Mouse (Mus musculus) urinary bladder, postnatal 4 days (tissue): ENCODE measurements at regions not wholly inside any gene's neighbourhood (a gene's known extent, or its start where the extent isn't known, plus 50 kb on each side); places are given as distances from the start of the nearest gene placed in this dataset.

Source experiments
- DNase-seq, 2 experiments: peaks; one replicate each; pipeline ENCODE4 v3.0.0; 2021 to 2022; ENCODE audit warnings: low spot score in 2 of 2

DNA sequence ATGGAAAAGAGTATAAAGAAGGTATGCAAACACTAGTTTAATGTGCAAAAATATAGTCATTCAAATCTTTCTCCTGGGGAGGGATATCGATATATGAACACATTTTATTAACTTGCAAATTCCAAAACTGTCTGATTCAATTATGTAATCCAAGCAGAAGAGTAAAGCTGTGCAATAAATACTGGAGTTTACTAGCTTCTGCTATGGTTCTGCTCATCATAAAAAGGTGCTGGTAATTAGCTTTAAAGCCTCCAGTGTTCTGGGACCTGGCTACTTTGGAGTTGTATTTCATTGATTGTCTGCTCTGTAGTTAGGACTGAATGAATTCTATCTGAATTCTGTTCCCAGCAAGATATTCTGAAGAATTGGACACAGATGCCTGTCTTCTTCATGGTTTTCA lies 602.7 kb upstream of the Akr1e1 start:
- no peak for DNase-seq

DNA sequence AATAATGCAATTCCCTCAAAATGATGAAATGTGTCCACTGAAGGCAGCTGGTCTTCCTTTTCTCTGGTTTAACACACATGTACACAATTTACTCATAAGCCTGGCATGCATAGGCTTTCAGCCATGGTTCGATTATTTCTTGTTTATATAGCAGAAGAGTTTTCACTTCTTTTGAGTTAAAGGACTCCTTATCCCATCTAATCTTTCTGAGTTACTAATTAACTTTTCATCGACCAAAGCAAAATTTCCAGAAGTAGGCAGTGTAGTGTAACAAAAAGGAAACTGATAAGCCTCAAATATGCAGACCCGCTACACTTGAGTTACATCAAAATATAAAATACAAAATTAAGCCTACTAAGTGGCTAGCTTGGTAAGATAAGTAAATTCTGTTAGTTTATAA lies 620.5 kb upstream of the Akr1e1 start:
- no peak for DNase-seq

DNA sequence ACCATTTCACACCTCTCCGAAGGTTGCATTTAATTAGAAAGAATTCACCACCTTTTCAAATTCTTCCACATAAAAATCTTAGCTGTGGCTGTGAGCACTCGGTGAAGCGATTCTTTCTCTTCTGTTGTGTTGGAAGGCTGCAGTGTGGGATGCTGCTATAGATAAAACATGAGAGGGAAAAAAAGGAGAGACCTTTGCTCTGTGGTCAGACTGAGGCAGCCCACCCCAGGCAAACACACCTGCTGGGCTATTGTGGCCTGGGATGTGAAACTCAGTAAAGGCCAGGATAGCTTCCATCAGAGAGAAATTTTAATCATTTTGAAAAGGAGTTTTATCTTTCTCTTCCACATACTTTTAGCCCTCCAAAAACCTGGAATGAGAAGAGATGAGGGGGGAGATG lies 625.3 kb upstream of the Akr1e1 start:
- no peak for DNase-seq

DNA sequence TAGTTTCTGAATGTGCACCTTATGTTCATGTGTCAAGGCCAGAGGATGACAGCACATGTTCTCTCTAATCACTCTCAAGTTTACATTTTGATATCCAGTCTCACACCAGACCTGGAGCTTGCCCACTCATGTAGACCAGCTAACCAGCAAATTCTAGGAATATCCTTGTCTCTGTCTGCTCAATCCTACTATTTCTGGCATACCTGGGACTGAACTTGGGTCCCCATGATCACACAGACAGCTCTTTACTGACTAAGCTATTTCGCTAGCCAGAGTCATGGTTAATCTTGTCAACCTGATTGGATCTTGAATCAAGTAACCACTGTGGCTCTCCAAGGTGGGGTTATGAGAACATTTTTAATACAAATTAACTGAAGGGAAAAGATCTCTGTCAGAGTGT lies 625.9 kb upstream of the Klf6 start:
- DNase-seq: no peak

DNA sequence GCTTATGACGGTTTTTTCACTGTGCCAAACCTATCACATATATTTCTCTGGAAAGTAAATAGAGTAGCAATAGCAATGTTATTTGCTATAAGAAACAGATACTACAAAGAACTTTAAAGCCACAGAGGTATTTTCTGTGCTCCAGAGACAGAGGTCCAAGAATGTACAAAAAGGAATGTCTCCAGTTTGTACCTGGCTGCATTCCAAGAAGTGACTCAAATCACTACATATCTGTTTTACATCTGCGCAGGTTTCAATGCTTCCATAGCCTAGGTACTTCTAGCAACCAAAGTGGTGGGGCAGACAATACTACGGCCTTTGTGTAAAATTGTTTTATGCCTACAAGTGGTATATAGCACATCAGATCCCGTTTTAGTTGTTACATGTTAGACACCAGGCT lies 620.7 kb upstream of the Klf6 start:
- no peak for DNase-seq

DNA sequence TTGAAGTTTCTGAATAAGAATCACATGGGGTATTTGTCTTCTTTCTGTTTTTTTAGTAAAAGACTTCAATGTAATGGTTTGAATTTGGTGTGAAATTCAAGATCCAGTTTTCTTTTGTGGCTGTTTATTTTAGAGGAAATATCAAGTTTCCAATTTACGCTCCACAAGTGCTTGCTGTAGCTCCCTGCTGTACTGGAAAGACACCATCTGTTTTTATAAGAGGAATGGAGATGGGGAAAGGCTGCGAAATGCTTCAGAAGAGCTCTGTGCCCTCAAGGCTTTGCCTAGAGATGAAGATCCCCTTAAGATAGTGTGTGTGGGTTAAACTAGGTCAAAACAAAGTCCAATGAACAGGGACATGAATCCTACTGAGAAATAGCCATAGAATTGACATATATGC lies 618.5 kb upstream of the Klf6 start:
- no peak for DNase-seq

DNA sequence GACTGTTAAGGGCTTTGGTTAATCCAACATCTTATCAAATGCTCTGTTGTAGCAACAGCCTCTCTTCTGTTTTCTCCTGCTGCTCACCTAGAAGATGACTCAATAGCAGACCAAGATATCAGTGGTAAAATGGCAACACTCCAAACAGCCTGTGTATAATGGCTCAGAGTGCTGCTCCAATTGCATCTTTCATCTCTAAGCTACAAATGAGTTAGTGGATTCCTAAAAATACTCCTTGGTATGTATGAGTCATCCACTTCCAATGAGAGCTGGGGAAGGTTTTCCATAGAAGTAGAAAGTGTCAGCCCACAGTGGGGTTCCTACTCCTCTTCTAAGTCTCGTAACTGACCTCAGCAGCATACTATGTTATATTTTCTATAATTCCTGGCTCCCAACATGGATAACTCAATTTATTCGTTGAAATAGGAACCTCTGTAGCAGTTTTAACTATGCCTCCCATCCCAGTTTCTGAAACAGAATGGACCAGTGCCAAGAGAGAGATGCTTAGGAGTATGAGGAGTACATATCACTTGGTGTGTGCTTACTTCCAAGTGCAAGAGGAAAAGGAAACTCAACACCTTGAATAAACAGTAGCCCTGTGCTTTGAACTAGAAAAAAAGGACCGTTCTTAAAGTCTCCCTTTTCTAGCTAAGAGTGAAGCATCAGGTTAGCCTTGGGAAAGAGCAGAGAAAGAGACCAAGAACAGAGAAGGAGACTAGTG lies 612.5 kb upstream of the Klf6 start:
- no peak for DNase-seq

DNA sequence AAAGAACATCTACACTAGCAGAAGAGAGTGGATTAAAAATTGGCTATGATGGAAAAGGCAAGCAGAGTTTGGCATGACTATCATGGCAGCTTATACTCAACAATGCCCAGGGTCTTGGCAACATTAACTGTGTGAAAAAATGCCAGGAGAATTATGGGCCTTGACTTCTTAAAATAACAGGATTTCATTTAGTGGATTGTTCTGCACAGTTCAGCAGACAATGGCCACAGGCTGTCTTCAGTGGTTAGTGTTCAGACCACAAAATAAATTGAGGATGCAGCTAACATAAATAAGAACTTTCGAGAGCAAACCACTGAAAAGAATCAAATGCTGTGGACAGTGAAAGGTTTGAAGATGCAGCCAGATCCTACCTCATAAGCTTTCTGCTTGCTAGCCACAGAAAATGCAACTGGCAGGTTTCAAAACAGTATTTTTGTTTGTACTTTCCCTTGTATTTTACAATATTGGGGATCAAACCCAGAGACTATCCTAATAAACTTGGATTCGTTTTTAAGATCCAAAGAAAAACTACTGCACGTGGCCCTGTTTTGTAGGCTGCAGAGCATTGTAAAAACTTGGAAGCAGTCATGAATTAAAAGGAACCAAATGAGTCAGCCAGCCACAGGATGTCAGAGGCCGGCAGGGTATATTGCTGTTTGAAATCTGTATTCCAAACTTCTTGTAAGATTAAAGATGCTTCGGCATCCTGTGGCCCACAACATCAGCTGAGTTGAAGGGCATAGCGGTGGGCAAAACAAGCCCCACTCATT lies 603.2 kb upstream of the Klf6 start:
- DNase-seq: no peak

DNA sequence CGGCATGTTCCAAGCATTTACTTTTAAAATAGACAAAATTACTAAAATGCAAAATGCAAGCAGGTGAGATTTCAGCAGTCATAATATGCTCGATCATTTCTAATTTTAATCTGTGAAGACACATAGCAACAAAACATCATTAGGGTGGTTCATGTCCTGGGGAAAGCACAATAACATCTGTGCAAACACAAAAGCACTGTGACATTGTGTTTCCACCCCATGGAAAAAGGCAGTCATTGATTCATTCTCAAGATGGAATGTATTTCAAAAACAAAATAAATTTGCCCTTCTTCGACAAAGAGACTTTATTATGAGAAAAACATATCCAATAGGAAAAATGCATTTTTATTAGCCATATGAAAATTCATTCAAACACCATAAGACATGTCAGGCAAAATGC lies 601.5 kb upstream of the Klf6 start:
- no peak for DNase-seq

DNA sequence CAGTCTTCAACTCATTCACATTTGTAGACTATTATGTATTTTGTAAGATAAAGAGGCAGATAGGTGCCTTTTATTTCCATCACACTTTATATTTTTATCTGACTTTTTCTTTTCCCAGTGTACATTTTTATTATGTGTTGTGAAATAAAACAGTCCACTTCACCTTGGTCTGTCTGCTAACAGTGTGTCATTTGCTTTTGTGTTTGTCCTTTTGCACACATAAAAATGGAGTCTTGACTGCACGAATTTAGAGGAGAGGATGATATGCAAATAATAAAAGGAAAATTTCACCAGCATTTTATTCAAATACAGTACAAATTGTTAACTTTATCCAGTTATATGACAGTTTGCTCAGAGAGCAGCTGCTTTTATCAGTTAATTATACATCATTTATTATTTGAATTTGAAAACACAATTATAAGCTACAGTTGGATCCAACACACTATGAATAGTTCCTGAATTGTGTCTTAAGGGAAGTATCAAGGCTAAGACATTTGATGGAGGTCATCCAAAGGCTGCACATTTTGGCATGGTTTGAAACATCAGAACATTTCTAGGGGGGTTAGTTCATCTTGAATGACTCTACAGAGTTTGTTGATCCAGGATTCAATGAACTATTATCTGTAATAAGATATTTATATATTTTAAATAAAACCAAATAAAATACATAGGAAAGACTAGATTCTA lies 588.6 kb upstream of the Klf6 start:
- no peak for DNase-seq

DNA sequence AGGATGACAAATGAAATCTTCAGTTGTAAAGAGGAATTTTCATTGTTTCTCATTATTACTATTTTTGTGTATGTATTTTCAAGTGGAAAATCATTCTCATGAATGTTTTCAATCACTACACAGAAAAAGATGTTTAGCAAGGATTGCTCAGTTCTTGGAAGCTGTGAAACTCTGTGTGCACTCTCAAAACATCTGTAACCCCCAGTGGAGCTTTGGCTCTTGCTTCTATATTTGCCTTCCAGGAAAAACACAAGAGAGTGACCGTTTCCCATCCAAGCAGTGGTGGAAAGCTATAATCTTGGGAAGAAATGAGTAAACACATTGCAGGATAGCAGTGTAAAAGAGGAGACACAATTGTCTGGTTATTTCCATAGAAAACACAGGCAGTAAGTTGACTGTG lies 584.7 kb upstream of the Klf6 start:
- no peak for DNase-seq

DNA sequence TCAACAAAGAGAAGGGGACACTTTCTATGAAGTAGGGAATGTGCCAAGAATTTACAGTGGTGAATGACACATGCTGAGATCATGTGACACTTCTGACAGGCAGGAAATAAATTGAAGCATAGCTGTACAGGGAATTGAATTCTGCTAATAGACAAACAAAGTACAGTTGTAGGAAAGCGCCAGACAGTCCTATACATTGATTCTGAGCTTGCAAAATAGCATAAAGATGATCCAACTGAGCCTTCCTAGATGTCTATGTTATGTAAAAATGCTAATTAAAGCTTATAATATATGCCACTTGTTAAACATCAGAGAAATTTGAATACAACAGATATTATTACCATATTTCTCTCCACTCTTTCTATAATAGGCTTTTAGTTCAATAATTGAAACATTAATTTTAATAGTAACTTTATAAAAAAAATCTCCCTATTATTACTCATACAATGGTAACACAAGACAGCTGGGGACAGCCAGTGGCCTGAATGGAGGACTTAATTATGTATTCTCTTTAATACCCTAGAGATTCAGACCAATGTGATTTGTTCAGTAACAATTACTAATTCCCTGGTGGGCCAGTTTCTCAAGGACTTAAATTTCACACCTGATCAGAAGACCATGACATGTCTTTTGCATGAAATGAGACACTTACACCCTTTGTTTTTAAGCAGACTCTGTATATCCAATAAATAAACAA lies 571.4 kb upstream of the Klf6 start:
- DNase-seq: no peak

DNA sequence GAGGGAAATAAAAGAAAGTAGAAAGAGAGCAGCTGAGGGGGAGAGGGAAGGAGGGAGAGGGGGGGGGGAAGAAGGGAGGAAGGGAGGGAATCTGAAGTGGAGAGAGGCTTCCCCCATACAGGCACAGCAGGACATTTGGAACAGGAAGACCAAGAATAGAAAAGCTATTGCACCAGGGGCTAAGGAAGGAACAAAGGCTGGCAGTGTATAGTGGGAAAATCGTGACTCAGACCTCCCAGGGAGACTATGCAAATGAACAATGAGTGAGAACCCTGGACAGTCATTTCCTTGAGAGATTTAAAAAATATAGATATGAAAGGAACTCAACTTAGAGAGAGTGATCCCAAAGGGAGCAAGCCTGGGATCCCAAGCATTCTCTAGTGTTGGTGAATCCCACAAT lies 559.1 kb upstream of the Klf6 start:
- DNase-seq: no peak

DNA sequence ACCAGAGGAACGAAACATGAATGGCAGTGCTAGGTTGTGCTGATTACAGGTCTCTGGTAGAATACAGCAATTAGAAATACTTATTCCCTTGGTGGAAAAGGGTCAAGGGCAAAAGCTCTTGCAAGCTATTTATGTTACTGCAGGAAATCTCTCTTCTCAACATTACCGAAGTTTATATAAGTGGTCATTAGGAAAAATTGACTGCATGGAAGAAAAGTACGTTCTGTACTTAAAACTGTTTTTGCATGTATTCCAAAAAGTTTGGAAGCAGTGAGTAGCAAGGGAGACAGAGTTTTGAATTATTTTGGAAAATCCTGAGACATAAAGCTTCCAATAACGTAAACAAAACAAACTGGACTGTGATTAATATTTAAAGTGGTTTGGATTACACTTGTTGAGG lies 554.6 kb upstream of the Klf6 start:
- DNase-seq: no peak

DNA sequence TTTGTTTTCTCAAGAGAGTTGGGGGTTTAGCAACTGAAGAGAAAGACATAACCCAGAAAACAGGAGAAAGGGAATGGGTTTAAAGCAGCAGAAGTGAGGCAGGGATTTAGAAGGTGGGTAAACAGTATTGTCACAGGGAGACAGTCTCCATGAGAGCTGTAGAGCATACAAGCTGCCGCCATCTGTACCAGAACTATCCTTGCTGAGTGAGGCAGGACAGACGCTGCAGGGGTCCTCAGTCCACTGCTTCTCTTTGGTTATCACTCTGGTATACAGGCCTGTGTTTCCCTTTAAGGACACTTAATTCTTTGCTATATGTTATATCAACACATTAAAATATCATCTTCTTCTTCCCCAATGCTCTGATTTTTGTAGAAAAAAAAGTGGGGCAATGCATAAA lies 548.0 kb upstream of the Klf6 start:
- no peak for DNase-seq

DNA sequence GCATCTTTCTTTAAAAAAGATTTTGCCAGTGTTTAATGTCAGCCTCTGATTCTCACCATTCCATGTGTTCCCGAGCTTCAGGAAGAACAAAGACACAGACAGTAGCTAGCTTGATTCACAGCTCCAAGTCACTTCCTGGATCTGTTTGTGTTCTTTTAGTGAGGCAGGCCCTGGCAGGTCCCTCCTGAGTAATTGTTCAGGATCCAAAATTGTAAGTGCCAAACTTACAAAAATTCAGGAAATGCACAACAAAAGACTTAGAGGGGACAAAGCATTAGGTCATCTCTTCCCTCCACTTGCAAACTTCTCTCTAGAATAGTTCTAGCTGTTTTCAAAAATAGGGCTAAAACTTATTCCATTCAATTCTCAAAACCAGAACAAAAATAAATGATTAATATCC lies 546.3 kb upstream of the Klf6 start:
- DNase-seq: no peak

DNA sequence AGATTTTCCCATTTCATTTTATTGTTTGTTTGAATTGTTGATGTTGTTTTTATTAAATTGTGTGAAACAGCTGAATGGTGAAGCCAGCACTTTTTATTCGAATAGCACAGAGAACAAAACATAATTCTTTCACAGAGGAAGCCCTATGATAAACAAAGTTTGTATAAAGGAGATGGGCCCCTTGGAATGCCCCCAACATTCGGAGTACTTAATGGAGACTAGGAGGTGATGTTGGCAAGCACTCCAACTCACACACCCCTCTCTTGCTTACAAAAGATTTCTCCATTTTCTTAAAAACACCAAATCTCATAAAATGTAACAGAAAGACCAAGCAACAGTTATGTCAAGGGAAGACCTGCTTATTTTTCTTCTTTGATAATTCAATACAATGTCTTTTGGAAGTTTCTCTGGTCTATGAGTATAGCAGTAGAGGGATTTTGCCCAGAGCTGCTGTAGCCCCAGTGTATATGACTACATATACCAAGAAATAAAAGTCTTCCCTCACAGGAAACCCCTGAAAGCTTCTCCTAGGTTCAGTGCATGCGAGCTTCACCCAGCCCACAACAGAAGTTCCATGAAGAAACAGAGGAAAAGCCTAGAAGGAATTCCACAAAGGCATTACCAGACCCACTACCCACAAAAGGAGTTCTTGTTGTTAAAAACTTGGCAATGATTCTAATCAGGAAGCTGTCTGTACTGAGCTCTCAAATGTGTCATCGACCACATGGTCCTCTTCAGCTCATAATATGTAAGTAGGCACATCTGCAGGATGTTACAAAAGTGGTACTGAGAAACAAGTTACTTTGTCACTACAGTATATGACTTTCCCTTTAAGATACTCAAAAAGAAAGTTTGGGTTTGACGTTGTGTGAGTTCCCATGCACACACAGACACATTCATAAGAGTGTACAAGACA lies 543.1 kb upstream of the Klf6 start:
- DNase-seq: no peak

DNA sequence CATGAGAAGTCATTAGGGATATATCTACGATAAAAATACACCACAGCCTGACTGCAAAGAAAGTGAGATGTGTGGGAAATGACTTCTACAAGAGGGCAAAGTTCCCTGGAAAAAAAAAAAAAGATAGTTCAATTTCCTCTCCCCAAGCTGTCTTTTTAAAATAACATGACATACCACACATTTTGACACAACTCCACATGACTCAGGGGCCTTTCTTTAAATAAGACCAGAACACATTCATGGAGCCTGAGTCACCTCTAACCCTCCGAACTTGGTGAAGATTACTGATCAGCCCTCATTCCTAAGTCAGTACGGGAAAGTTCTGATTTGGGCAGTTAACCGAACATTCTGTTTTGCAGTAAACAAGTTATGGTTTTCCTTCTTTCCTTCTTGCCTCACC lies 515.6 kb upstream of the Klf6 start:
- no peak for DNase-seq

DNA sequence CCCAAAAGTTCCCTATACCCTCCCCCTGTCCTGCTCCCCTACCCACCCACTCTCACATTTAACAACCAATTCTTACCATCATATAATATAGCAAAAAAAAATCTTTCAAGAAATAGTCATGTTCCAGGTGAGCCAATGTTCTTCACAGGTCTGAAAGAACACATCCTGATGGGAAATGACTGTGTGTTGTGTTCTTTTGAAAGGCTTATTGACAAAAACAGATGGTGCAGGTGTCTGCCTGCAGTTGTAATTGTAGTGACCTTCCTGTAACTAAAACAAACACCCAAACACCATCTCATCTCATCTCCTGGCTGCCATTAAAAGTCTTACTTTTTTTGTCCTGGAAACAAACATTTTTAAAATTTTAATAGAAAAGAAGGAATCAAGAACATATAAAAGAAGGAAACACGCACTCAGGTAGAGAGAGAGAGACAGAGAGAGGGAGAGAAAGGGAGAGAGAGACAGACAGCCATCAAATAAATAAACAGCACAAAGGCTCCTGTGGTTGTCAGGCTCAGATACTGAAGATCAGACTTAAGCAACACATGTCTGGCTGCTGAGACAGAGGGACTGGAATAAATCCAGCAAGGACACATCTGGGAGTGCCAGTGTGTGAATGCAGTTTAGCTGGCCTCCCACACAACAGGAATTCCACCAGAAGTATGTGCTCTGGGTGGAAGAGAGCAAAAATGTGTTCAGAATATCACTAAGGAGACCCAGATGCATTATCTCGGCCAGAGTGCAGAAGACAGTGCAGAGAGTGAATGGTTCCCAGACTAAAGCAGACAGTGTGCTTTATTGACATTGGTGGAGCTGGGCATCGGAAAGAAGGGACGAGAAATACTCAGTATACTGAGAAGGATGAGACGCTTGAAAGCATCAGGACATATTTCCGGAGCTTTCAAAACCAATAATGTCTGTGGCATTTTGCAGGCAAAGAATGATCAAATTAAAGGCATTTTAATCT lies 513.5 kb upstream of the Klf6 start:
- DNase-seq: no peak
